Mouse (Mus musculus) midbrain, embryonic 12.5 days (tissue): ENCODE results near the gene Fgfr2. TPM values are rescaled to one million over a fixed set of nuclear protein-coding genes. Genes with fewer than 3 reads are reported as not detected.

ENCODE experiments used
- ATAC-seq: fragments of 200-750 bp; cut with Nextera tagmentation; 2 replicates; pipeline ENCODE4 v1.8.0; 2017; ENCODE audit warnings: low read depth, moderate TSS enrichment, moderate library complexity; ENCODE audit not compliant: low FRiP score
- H3K27ac ChIP-seq: fragments of 300-500 bp; sonication (generic); replicated peaks from 2 replicates; pipeline ENCODE4 v1.5.1; 2016; ENCODE audit warnings: mild to moderate bottlenecking
- H3K27me3 ChIP-seq: fragments of 300-500 bp; sonication (generic); 2 replicates; pipeline ENCODE4 v1.6.1; 2016; ENCODE audit warnings: mild to moderate bottlenecking
- H3K36me3 ChIP-seq: fragments of 300-500 bp; sonication (generic); 2 replicates; pipeline ENCODE4 v1.6.1; 2016
- H3K4me1 ChIP-seq: fragments of 300-500 bp; sonication (generic); 2 replicates; pipeline ENCODE4 v1.6.1; 2016
- H3K4me2 ChIP-seq: fragments of 300-500 bp; sonication (generic); replicated peaks from 2 replicates; pipeline ENCODE4 v1.6.1; 2016; ENCODE audit warnings: mild to moderate bottlenecking, moderate library complexity
- H3K4me3 ChIP-seq: fragments of 300-500 bp; sonication (generic); 2 replicates; pipeline ENCODE4 v1.5.1; 2016; ENCODE audit warnings: mild to moderate bottlenecking
- H3K9ac ChIP-seq: fragments of 300-500 bp; sonication (generic); replicated peaks from 2 replicates; pipeline ENCODE4 v1.6.1; 2016; ENCODE audit warnings: mild to moderate bottlenecking, moderate library complexity
- H3K9me3 ChIP-seq: fragments of 300-500 bp; sonication (generic); 2 replicates; pipeline ENCODE4 v1.6.1; 2016; ENCODE audit warnings: mild to moderate bottlenecking
- WGBS: fragments of 180-500 bp; shearing (Covaris S2); methylation state at CpG from one replicate; pipeline ENCODE4 v1.1.7; 2016; 5-methylcytosine and 5-hydroxymethylcytosine counted together
- polyA plus RNA-seq: library from polyadenylated mRNA; unstranded; fragments of >200 nt; fragmentation: Nextera tagmentation; extraction: Ambion mirVana; gene quantifications from 2 replicates; pipeline ENCODE4 v1.2.1, GENCODE M21; 2016

The Fgfr2 gene
- polyA plus RNA-seq, 1 experiment from 2014 or later, result 96.5 TPM

GRCm38 (mm10) chr7:132435486-132436055 lies 687.6 kb downstream of the Fgfr2 start:
- H3K4me2 ChIP-seq, result no peak overlapping the region
- WGBS, result 88% methylated on average over 8 of the region's 8 CpGs

GRCm38 (mm10) chr7:132429324-132429723 lies 693.8 kb downstream of the Fgfr2 start:
- no peak for ATAC-seq

More at GRCm38 (mm10) chr7:132435486-132436055, 687.6 kb downstream of the Fgfr2 start:
- Histone ChIP-seq H3K36me3 (no peaks in the 10 kb centered on the region), H3K4me1 (peaks cover 3% of the 10 kb centered on the region; the same call in 1 of the 2 replicates), H3K9ac (no peak overlapping the region), H3K9me3 (peaks cover 6% of the 10 kb centered on the region; the same call in 1 of the 2 replicates), H3K27me3 (no peaks in the 10 kb centered on the region), H3K27ac (no peak overlapping the region), H3K4me3 (no peak overlapping the region)
- no peak for ATAC-seq

GRCm38 (mm10) chr7:132428308-132428707 lies 694.8 kb downstream of the Fgfr2 start:
- Histone ChIP-seq H3K4me2 (no peak overlapping the region), H3K9me3 (peaks cover 6% of the 10 kb centered on the region; the same call in 1 of the 2 replicates), H3K9ac (no peak overlapping the region), H3K4me3 (no peak overlapping the region), H3K4me1 (peaks cover 10% of the 10 kb centered on the region), H3K27me3 (no peaks in the 10 kb centered on the region), H3K36me3 (no peaks in the 10 kb centered on the region), H3K27ac (no peak overlapping the region)
- no peak for ATAC-seq
- WGBS, result 97% methylated on average over 4 of the region's 4 CpGs

More at GRCm38 (mm10) chr7:132429324-132429723, 693.8 kb downstream of the Fgfr2 start:
- Histone ChIP-seq H3K27me3 (no peaks in the 10 kb centered on the region), H3K4me2 (no peak overlapping the region), H3K27ac (0 out of 2 replicates have a peak overlapping the region, but pooled peaks have one; percentile 5), H3K9ac (no peak overlapping the region; the same call in 1 of the 2 replicates), H3K4me1 (peaks cover 10% of the 10 kb centered on the region), H3K4me3 (no peak overlapping the region), H3K9me3 (peaks cover 6% of the 10 kb centered on the region; the same call in 1 of the 2 replicates), H3K36me3 (no peaks in the 10 kb centered on the region)
- WGBS, result 59% methylated on average over 4 of the region's 4 CpGs

GRCm38 (mm10) chr7:132426069-132426468 lies 697.1 kb downstream of the Fgfr2 start:
- 54% methylated on average over 5 of the region's 5 CpGs for WGBS
- no peak for ATAC-seq
- Histone ChIP-seq H3K36me3 (no peaks in the 10 kb centered on the region), H3K9ac (no peak overlapping the region), H3K4me3 (no peak overlapping the region), H3K4me1 (peaks cover 10% of the 10 kb centered on the region), H3K27me3 (no peaks in the 10 kb centered on the region), H3K27ac (no peak overlapping the region; the same call in 1 of the 2 replicates), H3K9me3 (peaks cover 3% of the 10 kb centered on the region; the same call in 1 of the 2 replicates), H3K4me2 (no peak overlapping the region)

GRCm38 (mm10) chr7:132425364-132425999 lies 697.7 kb downstream of the Fgfr2 start:
- peaks cover 10% of the 10 kb centered on the region for H3K4me1 ChIP-seq
- no peak overlapping the region for H3K4me2 ChIP-seq
- WGBS, result 67% methylated on average over 11 of the region's 11 CpGs
- H3K9ac ChIP-seq, result no peak overlapping the region
- no peaks in the 10 kb centered on the region for H3K27me3 ChIP-seq
- no peaks in the 10 kb centered on the region for H3K9me3 ChIP-seq
- no peak overlapping the region for H3K4me3 ChIP-seq
- peak overlapping the region; percentile 30; the same call in 1 of the 2 replicates for H3K27ac ChIP-seq
- ATAC-seq, result no peak
- no peaks in the 10 kb centered on the region for H3K36me3 ChIP-seq

- WGBS, result 90% methylated on average over 5 of the region's 5 CpGs
- H3K27ac ChIP-seq, result no peak overlapping the region
Observed at GRCm38 (mm10) chr7:132423570-132423969, 699.6 kb downstream of the Fgfr2 start.

GRCm38 (mm10) chr7:132419378-132420255 lies 703.5 kb downstream of the Fgfr2 start:
- no peaks in the 10 kb centered on the region for H3K36me3 ChIP-seq
- H3K4me1 ChIP-seq, result no peaks in the 10 kb centered on the region
- no peak overlapping the region for H3K9ac ChIP-seq
- H3K27me3 ChIP-seq, result no peaks in the 10 kb centered on the region
- no peak for ATAC-seq
- 92% methylated on average over 10 of the region's 10 CpGs for WGBS
- no peak overlapping the region for H3K4me3 ChIP-seq
- H3K27ac ChIP-seq, result no peak overlapping the region
- no peak overlapping the region for H3K4me2 ChIP-seq
- no peaks in the 10 kb centered on the region for H3K9me3 ChIP-seq

More at GRCm38 (mm10) chr7:132423570-132423969, 699.6 kb downstream of the Fgfr2 start:
- no peak overlapping the region for H3K9ac ChIP-seq
- H3K27me3 ChIP-seq, result no peaks in the 10 kb centered on the region
- H3K4me3 ChIP-seq, result no peak overlapping the region
- peaks cover 3% of the 10 kb centered on the region; the same call in 1 of the 2 replicates for H3K4me1 ChIP-seq
- H3K4me2 ChIP-seq, result no peak overlapping the region
- H3K36me3 ChIP-seq, result no peaks in the 10 kb centered on the region
- ATAC-seq, result no peak
- H3K9me3 ChIP-seq, result no peaks in the 10 kb centered on the region

GRCm38 (mm10) chr7:132416866-132417265 lies 706.3 kb downstream of the Fgfr2 start:
- no peak overlapping the region for H3K9ac ChIP-seq

GRCm38 (mm10) chr7:132415866-132416265 lies 707.3 kb downstream of the Fgfr2 start:
- Histone ChIP-seq H3K9ac (no peak overlapping the region), H3K27me3 (no peaks in the 10 kb centered on the region), H3K4me2 (no peak overlapping the region), H3K27ac (no peak overlapping the region), H3K4me1 (no peaks in the 10 kb centered on the region), H3K4me3 (no peak overlapping the region), H3K36me3 (no peaks in the 10 kb centered on the region), H3K9me3 (no peaks in the 10 kb centered on the region)
- no peak for ATAC-seq

More at GRCm38 (mm10) chr7:132416866-132417265, 706.3 kb downstream of the Fgfr2 start:
- Histone ChIP-seq H3K4me3 (no peak overlapping the region), H3K27ac (0 out of 2 replicates have a peak overlapping the region, but pooled peaks have one; percentile 0), H3K36me3 (no peaks in the 10 kb centered on the region), H3K4me2 (no peak overlapping the region), H3K27me3 (no peaks in the 10 kb centered on the region), H3K4me1 (no peaks in the 10 kb centered on the region), H3K9me3 (no peaks in the 10 kb centered on the region)
- 65% methylated on average over 9 of the region's 9 CpGs for WGBS
- no peak for ATAC-seq

GRCm38 (mm10) chr7:132412520-132412919 lies 710.6 kb downstream of the Fgfr2 start:
- Histone ChIP-seq H3K9ac (no peak overlapping the region), H3K36me3 (no peaks in the 10 kb centered on the region), H3K27ac (no peak overlapping the region), H3K4me1 (no peaks in the 10 kb centered on the region), H3K4me2 (no peak overlapping the region), H3K9me3 (no peaks in the 10 kb centered on the region), H3K27me3 (no peaks in the 10 kb centered on the region), H3K4me3 (no peak overlapping the region)
- WGBS, result 71% methylated on average over 2 of the region's 2 CpGs
- ATAC-seq, result no peak

GRCm38 (mm10) chr7:132411708-132412107 lies 711.4 kb downstream of the Fgfr2 start:
- Histone ChIP-seq H3K9ac (no peak overlapping the region), H3K4me2 (no peak overlapping the region), H3K9me3 (no peaks in the 10 kb centered on the region), H3K27me3 (no peaks in the 10 kb centered on the region), H3K4me3 (no peak overlapping the region), H3K4me1 (no peaks in the 10 kb centered on the region), H3K36me3 (no peaks in the 10 kb centered on the region), H3K27ac (no peak overlapping the region)
- WGBS, result 79% methylated on average over 2 of the region's 2 CpGs
- no peak for ATAC-seq
